Mouse (Mus musculus) bone marrow, adult 2 months (tissue): Measurements from ENCODE around the gene Pmel. TPM values are rescaled to one million over a fixed set of nuclear protein-coding genes. Genes with fewer than 3 reads are reported as not detected.

ENCODE experiments used
- H3K27ac ChIP-seq: fragments of 200-500 bp; 2 replicates; pipeline ENCODE4 v1.5.1; 2012; ENCODE audit warnings: low read depth, mild to moderate bottlenecking, control low read depth, inconsistent platforms, low read length; ENCODE audit not compliant: control insufficient read depth, poor library complexity, insufficient read depth
- H3K4me1 ChIP-seq: fragments of 200-500 bp; 2 replicates; pipeline ENCODE4 v1.6.1; 2011; ENCODE audit warnings: low read length; ENCODE audit not compliant: control insufficient read depth, insufficient read depth
- H3K4me3 ChIP-seq: fragments of 200-500 bp; replicated peaks from 2 replicates; pipeline ENCODE3; 2011; ENCODE audit warnings: mild to moderate bottlenecking, low read depth, low read length, control low read depth; ENCODE audit not compliant: control insufficient read depth
- CTCF ChIP-seq: fragments of 200-500 bp; IDR thresholded peaks from 2 replicates; pipeline ENCODE4 v1.5.1; 2011; ENCODE audit warnings: low read length, control low read depth; ENCODE audit not compliant: control insufficient read depth, insufficient read depth
- POLR2A ChIP-seq: fragments of 200-500 bp; IDR thresholded peaks from 2 replicates; pipeline ENCODE4 v1.6.1; 2011; ENCODE audit warnings: low read depth, mild to moderate bottlenecking, control low read depth, low read length, borderline replicate concordance; ENCODE audit not compliant: control insufficient read depth
- WGBS: fragments of 180-500 bp; shearing (Covaris S2); methylation state at CpG from one replicate; pipeline ENCODE4 v1.1.7; 2018; 5-methylcytosine and 5-hydroxymethylcytosine counted together
- polyA plus RNA-seq: library from polyadenylated mRNA; stranded (reverse); fragments of >200 nt; gene quantifications from 2 replicates; pipeline ENCODE4 v1.2.4, GENCODE M21; 2011; ENCODE audit warnings: low replicate concordance; ENCODE audit not compliant: missing spikeins, insufficient read depth, insufficient read length

The Pmel gene
- polyA plus RNA-seq, 1 experiment, result 1.4 TPM

DNA sequence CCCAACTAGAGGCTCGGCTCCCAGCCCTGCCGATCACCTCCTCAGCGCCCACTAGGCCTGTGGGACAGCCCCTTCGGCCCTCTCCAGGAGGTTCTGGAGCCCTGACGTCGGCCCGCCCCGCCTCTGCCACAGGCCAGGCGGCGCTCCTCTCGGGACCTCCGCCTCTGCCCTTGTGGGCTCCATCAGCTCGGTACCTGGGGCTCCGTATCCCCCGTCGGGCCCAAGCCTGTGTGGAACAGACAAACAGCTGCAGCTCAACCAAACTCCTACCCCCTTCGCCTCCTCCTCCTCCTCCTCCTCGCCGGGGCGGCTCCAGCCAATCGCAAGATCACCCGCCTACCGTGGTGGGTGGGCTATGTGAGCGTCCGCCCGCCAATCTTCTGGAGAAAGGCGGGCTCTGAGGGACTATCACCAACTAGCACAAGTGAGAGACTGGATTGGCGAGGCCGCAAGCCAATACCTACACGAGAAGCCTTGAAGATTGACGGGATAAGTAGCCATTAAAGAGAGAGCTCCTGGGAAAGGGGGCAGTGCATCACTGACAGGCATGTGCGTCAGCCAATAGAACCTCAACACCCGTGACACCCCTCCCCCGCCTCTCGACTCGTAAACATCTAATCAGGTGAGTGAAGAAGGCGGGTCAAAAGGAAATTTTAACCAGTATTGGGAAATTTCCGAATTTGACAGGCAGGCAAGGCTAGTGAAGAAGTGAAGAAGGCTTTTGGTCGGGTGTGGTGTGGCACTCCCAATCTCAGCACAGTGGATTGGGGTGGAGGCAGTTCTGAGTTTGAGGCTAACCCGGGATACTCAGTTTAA is 7.8 kb upstream of the Pmel start, which contains the start of gene Rab5b:
Gene Rab5b (minus strand): TSS at position 273 of the 816 bp plus-strand sequence.
- TF ChIP-seq POLR2A (peak; percentile 95), CTCF (no peak)
- H3K27ac ChIP-seq, result peak within 1 kb of the TSS; percentile 96
- WGBS, result 2% methylated on average over 39 of the region's 40 CpGs
- H3K4me3 ChIP-seq, result peak within 1 kb of the TSS; percentile 94
- peaks cover 2% of the 10 kb centered on the region for H3K4me1 ChIP-seq

DNA sequence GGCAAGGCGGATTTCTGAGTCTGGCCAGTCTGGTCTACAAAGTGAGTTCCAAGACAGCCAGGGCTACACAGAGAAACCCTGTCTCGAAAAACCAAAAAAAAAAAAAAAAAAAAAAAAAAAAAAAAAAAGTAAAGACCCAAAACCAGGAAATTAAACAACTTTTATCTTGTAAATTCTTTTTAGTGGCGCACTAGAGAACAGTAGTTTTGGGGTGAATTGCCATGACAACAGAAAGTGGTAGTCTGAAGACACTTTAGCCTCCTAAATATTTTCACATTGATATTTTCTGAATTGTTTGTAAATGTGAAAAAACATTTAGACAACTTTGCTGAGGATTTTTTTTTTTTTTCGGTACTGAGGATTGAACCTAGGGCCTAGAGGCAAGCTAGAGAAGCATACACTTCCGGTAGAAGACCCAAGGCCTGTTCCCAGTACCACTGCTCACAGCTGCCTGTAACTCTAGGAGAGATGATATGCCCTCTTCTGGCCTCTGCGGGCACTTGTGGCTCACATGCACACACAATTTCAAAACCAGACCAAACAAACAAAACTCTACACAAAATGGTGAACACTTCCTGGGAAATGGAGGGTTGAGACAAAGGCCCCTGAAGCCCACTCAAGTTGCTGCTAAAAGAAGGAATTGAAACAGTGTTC is 6.8 kb upstream of the Pmel start:
- Histone ChIP-seq H3K4me3 (no peak overlapping the region), H3K4me1 (peaks cover 2% of the 10 kb centered on the region), H3K27ac (peak overlapping the region; percentile 78)
- WGBS, result 78% methylated on average over 6 of the region's 6 CpGs
- TF ChIP-seq CTCF (no peak), POLR2A (no peak)

DNA sequence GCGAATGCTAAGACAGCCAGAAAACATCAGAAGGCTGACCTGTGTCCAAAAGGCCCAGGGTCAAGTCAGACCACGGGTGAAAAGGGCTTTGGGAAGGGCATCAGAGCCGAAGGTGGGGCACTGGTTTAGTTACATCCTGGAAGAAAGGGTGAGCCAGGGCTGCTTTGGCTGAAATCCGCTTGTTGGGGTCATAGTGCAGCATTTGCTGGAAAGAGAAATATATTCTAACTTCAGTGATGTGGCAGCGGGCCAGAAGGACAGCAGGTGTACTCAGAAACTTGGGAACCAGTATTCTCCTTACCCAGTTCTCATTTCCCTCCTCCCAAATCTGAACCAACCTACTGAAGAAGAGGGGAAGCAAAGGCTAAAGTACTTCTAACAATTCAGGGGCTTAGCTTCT is 5.0 kb upstream of the Pmel start:
- H3K27ac ChIP-seq, result no peak overlapping the region
- H3K4me3 ChIP-seq, result no peak overlapping the region
- WGBS, result 78% methylated on average over 5 of the region's 5 CpGs
- TF ChIP-seq CTCF (no peak), POLR2A (no peak)
- no peaks in the 10 kb centered on the region; the same call in 1 of the 2 replicates for H3K4me1 ChIP-seq

DNA sequence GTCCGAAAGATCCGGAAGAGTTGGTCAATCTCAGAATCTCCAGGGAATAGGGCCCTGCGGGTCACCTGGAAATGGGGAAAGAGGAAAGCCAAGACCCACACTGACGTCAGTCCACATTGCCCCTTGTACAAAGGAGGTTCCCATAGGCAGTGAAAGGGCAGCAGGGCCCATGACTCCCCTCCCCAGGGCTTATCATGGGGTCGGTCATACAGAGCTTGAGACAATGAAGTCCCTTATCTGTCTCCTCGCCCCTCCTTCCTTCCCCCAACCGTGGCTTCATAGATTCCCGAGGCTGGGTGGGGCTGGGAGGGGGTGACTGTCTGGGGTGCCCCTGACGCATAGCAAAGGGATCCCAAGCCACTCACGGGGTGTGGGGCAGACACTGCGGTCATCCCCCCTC is 4.4 kb upstream of the Pmel start:
- Histone ChIP-seq H3K27ac (no peak overlapping the region), H3K4me1 (no peaks in the 10 kb centered on the region; the same call in 1 of the 2 replicates), H3K4me3 (no peak overlapping the region)
- TF ChIP-seq POLR2A, result no peak
- no peak for TF ChIP-seq CTCF
- 71% methylated on average over 11 of the region's 11 CpGs for WGBS

DNA sequence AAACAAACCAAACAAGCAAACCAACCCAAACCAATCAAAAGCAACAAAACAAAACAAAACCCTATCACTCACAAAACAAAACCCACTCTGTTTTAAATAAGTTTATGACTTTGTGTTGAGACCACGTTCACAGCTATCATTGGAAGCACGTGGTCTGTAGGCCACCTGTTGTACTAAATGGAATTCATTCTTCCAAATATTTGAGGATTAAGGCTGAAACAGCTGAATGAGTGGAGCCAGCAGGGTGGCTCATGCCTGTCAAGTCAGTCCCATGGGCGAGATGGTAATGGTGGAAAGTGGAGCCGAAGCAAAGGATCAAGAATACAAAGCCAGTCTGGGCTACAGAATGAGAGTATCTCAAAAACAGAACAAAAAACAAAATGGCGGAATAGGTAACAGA is 3.3 kb upstream of the Pmel start:
- Histone ChIP-seq H3K27ac (no peak overlapping the region), H3K4me1 (no peaks in the 10 kb centered on the region; the same call in 1 of the 2 replicates), H3K4me3 (no peak overlapping the region)
- TF ChIP-seq POLR2A (no peak), CTCF (no peak)
- 95% methylated on average over 5 of the region's 5 CpGs for WGBS

DNA sequence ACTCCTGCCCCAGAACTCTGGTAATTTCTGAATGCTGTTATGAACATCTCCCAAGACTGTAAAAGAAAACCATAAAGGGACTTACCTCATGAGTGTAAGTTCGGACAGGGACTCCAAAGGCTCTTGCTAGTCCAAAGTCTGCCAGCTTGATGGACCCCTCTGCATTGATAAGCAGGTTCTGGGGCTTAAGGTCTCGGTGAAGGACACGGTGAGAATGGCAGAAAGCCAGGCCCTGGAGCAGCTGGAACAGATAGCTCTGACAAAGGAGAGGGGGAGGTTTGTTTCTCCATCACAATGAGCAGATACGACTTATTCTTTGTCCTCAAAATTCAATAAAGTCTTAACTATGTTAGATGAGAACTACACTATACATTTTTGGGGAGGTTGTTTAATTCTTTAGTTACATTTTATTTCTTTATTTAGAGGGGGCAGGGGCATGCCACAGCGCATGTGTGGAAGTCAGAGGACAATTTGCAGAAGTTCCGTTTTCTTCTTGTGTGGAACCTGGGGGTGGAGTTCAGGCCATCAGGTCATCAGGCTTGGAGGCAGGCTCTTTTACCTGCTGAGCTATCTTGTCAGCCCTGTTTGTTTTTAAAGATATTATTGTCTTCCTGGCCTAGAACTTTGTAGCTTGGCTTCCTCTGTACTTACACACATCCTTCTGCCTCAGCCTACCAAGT is 1.5 kb upstream of the Pmel start:
- 45% methylated on average over 6 of the region's 6 CpGs for WGBS
- no peak overlapping the region for H3K4me3 ChIP-seq
- H3K4me1 ChIP-seq, result no peaks in the 10 kb centered on the region
- H3K27ac ChIP-seq, result no peak overlapping the region
- no peak for TF ChIP-seq POLR2A
- no peak for TF ChIP-seq CTCF

DNA sequence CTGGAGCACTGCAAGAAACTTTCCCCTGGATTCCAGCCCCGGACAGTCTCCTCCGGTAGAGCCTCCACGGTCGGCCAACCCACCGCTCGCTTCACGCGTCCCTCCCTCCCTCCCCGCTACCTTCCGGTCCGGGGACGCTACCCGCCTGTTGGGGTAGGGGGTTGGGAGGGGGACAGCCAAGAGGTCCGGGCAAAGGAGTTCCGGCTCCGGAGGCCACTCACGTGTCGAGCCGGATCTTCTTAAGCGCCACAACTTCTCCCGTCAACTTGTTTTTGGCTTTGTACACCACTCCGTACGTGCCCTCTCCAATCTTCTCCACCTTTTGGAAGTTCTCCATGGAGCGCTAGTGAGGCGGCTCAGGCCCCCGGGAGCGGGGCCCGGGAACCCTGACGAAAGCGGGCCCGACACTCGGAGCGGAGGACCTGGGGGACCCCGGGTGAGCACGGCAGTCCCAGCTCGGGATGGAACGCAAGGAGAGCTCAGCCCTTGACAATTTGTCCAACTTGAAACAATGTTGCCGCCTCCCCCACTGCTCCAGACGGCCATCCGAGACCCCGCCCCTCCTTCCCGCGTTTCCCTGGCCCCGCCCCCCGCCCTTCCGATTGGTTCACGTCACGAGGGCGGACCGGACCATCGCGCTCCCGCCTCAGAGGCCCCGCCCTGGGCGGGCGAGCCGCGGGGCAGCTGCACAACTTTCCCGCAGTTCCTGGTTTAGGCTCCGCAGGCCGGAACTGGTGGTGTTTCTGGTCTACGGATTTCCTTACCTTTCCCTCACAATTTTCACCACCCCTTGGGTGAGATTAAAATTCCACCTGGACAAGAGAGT is 709 bp downstream of the Pmel start, which contains the start of gene Cdk2:
Gene Cdk2 (minus strand): TSS at position 541 of the 826 bp plus-strand sequence.
- peak within 1 kb of the TSS; percentile 92 for H3K27ac ChIP-seq
- WGBS, result under 1% methylated on average over 62 of the region's 62 CpGs
- H3K4me1 ChIP-seq, result no peaks in the 10 kb centered on the region
- TF ChIP-seq CTCF (no peak), POLR2A (peak; percentile 87; the same call in 1 of the 2 replicates)
- H3K4me3 ChIP-seq, result peak within 1 kb of the TSS; percentile 88
